Mouse (Mus musculus): ENCODE data around the gene Ntn1.

DNA sequence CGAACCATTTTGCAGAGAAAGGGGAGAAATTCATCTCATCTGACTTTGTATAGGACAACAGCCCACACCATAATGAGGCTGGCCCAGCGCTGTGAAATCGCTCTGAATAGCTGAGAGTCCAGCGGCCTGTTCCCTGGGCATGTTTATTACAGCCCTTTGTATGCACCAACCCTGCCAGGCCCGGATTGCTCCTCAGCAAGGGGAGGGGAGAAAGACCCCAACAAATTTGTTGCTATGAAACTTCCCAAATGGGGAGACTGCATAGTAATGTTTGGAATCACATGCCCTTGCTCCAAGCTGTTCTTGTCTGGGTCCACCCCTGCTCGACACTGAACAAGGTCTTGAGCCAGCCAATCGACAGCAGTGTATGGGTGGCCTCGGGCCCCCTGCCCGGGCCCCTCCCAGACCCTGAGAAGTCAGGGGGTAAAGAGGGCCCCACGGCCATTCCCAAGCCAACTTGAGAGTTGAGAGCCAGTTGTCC lies 126.3 kb downstream of the Ntn1 start:
- TF ChIP-seq CTCF (IDR thresholded peaks at IDR 0.05; ENCODE audit: borderline replicate concordance, extremely low read depth, insufficient read depth, insufficient read length) (no peak), POLR2A (IDR thresholded peaks at IDR 0.05; ENCODE audit: borderline replicate concordance, extremely low read depth, insufficient read depth, insufficient read length, poor library complexity, severe bottlenecking) (no peak)
